Mouse (Mus musculus) layer of hippocampus, adult 18-20 months (tissue): Measurements from ENCODE around the gene Gm21767. TPM values are rescaled to one million over a fixed set of nuclear protein-coding genes. Genes with fewer than 3 reads are reported as not detected.
"Not testable (repeated sequence)": the region's sequence is repeated elsewhere in the genome, so short reads cannot be mapped to it uniquely, and the experiment has no call there.

Experiments
- DNase-seq, 2 experiments: peaks; one replicate each; pipeline ENCODE4 v3.0.0; 2022; ENCODE audit warnings: low spot score in 2 of 2
- long read RNA-seq: library from polyadenylated mRNA; stranded (forward); transcript quantifications from one replicate; pipeline ENCODE4 v2.0.0, GENCODE M21; 2021
- total RNA-seq, 2 experiments: library from RNA; stranded (reverse); gene quantifications; 2 replicates each; pipeline ENCODE4 v1.2.3; 2021

The Gm21767 gene
- not detected for total RNA-seq
- long read RNA-seq = 0 reads

GRCm38 (mm10) chrY:13941438-13941837 is at the start of gene Gm21767:
Gene Gm21767 (plus strand): TSS chrY:13941738.
- DNase-seq = not testable (repeated sequence)
